Mouse (Mus musculus) forebrain, embryonic 16.5 days (tissue): ENCODE results near the gene Fam169a. TPM values are rescaled to one million over a fixed set of nuclear protein-coding genes. Genes with fewer than 3 reads are reported as not detected.
"Not testable (repeated sequence)": the region's sequence is repeated elsewhere in the genome, so short reads cannot be mapped to it uniquely, and the experiment has no call there.

Source experiments
- ATAC-seq: fragments of 200-750 bp; cut with Nextera tagmentation; 2 replicates; pipeline ENCODE4 v1.8.0; 2017; ENCODE audit warnings: mild to moderate bottlenecking, moderate library complexity
- H3K27ac ChIP-seq: fragments of 300-500 bp; sonication (generic); 2 replicates; pipeline ENCODE4 v1.5.1; 2014; ENCODE audit warnings: low read length, control low read depth
- H3K27me3 ChIP-seq: fragments of 300-500 bp; sonication (generic); replicated peaks from 2 replicates; pipeline ENCODE4 v1.6.1; 2014; ENCODE audit warnings: low read length; ENCODE audit not compliant: control insufficient read depth, insufficient read depth
- H3K36me3 ChIP-seq: fragments of 300-500 bp; sonication (generic); 2 replicates; pipeline ENCODE4 v1.6.1; 2014; ENCODE audit not compliant: control insufficient read depth, insufficient read depth
- H3K4me1 ChIP-seq: fragments of 300-500 bp; sonication (generic); replicated peaks from 2 replicates; pipeline ENCODE4 v1.6.1; 2014; ENCODE audit warnings: low read length; ENCODE audit not compliant: control insufficient read depth, insufficient read depth
- H3K4me2 ChIP-seq: fragments of 300-500 bp; sonication (generic); 2 replicates; pipeline ENCODE4 v1.6.1; 2014; ENCODE audit warnings: mild to moderate bottlenecking, low read length, control low read depth
- H3K4me3 ChIP-seq: fragments of 300-500 bp; sonication (generic); replicated peaks from 2 replicates; pipeline ENCODE4 v1.5.1; 2014; ENCODE audit warnings: mild to moderate bottlenecking, low read length, control low read depth
- H3K9ac ChIP-seq: fragments of 300-500 bp; sonication (generic); replicated peaks from 2 replicates; pipeline ENCODE4 v1.6.1; 2014; ENCODE audit warnings: low read depth, low read length, control low read depth
- H3K9me3 ChIP-seq: fragments of 300-500 bp; sonication (generic); 2 replicates; pipeline ENCODE4 v1.6.1; 2016; ENCODE audit warnings: low read length; ENCODE audit not compliant: control insufficient read depth
- WGBS: fragments of 180-500 bp; shearing (Covaris S2); extraction: QIAGEN DNeasy Blood & Tissue Kit; methylation state at CpG from one replicate; pipeline ENCODE4 v1.1.7; 2014; 5-methylcytosine and 5-hydroxymethylcytosine counted together
- polyA plus RNA-seq: library from polyadenylated mRNA; unstranded; fragments of >200 nt; fragmentation: Nextera tagmentation; extraction: Ambion mirVana; gene quantifications from 2 replicates; pipeline ENCODE4 v1.2.1, GENCODE M21; 2015

Fam169a gene
- polyA plus RNA-seq, 1 experiment from 2014 or later, result 20.9 TPM

- Histone ChIP-seq H3K27ac (no peak overlapping the region), H3K36me3 (no peaks in the 10 kb centered on the region), H3K27me3 (no peaks in the 10 kb centered on the region), H3K4me2 (no peak overlapping the region), H3K4me3 (no peak overlapping the region), H3K4me1 (no peaks in the 10 kb centered on the region), H3K9ac (no peak overlapping the region), H3K9me3 (no peaks in the 10 kb centered on the region)
- no peak for ATAC-seq
- WGBS, result 60% methylated on average over 3 of the region's 3 CpGs
These were observed 21.1 kb downstream of the Fam169a start for GRCm38 (mm10) chr13:97088183-97088582.

- no peaks in the 10 kb centered on the region for H3K9me3 ChIP-seq
- H3K4me2 ChIP-seq, result no peak overlapping the region
- no peak for ATAC-seq
- no peak overlapping the region for H3K4me3 ChIP-seq
- H3K36me3 ChIP-seq, result no peaks in the 10 kb centered on the region
- H3K9ac ChIP-seq, result no peak overlapping the region
- H3K4me1 ChIP-seq, result no peaks in the 10 kb centered on the region
- H3K27me3 ChIP-seq, result no peaks in the 10 kb centered on the region
- no peak overlapping the region for H3K27ac ChIP-seq
- WGBS, result 91% methylated on average over 4 of the region's 4 CpGs
These were observed 28.6 kb downstream of the Fam169a start for GRCm38 (mm10) chr13:97095726-97096125.

- no peak within 1 kb of the TSS for H3K27ac ChIP-seq
- H3K4me1 ChIP-seq, result no peaks in the 10 kb centered on the region
- 72% methylated on average over 19 of the region's 22 CpGs for WGBS
- H3K4me3 ChIP-seq, result no peak within 1 kb of the TSS
- ATAC-seq, result peak; percentile 72
- no peak within 1 kb of the TSS for H3K9ac ChIP-seq
- no peaks in the 10 kb centered on the region for H3K36me3 ChIP-seq
- H3K27me3 ChIP-seq, result no peaks in the 10 kb centered on the region
- no peaks in the 10 kb centered on the region for H3K9me3 ChIP-seq
- no peak within 1 kb of the TSS for H3K4me2 ChIP-seq
These were observed 32.2 kb downstream of the Fam169a start, which contains the start of gene Gm6169 for GRCm38 (mm10) chr13:97099187-97099852. Gene Gm6169 (minus strand): TSS chr13:97099237.

- H3K27me3 ChIP-seq, result no peaks in the 10 kb centered on the region
- no peaks in the 10 kb centered on the region for H3K4me1 ChIP-seq
- H3K4me3 ChIP-seq, result no peak overlapping the region
- H3K9me3 ChIP-seq, result no peaks in the 10 kb centered on the region
- ATAC-seq, result no peak
- no peak overlapping the region for H3K4me2 ChIP-seq
- H3K27ac ChIP-seq, result no peak overlapping the region
- H3K36me3 ChIP-seq, result no peaks in the 10 kb centered on the region
- H3K9ac ChIP-seq, result no peak overlapping the region
- WGBS, result 68% methylated on average over 7 of the region's 7 CpGs
These were observed 37.9 kb downstream of the Fam169a start for GRCm38 (mm10) chr13:97104996-97105395.

GRCm38 (mm10) chr13:97107721-97108120 lies 40.6 kb downstream of the Fam169a start:
- H3K9me3 ChIP-seq, H3K27me3 ChIP-seq, ATAC-seq, H3K36me3 ChIP-seq, H3K4me2 ChIP-seq, H3K4me1 ChIP-seq, H3K9ac ChIP-seq, H3K27ac ChIP-seq, H3K4me3 ChIP-seq: not testable (repeated sequence)
- 94% methylated on average over 4 of the region's 4 CpGs for WGBS

- Histone ChIP-seq H3K4me3 (no peak overlapping the region), H3K4me2 (no peak overlapping the region), H3K27ac (no peak overlapping the region), H3K27me3 (no peaks in the 10 kb centered on the region), H3K4me1 (no peaks in the 10 kb centered on the region), H3K9ac (no peak overlapping the region), H3K36me3 (no peaks in the 10 kb centered on the region), H3K9me3 (no peaks in the 10 kb centered on the region)
- no peak for ATAC-seq
- WGBS, result 78% methylated on average over 4 of the region's 4 CpGs
These were observed 42.0 kb downstream of the Fam169a start for GRCm38 (mm10) chr13:97109046-97109445.

- Histone ChIP-seq H3K4me3 (no peak overlapping the region), H3K4me1 (no peaks in the 10 kb centered on the region), H3K9ac (no peak overlapping the region), H3K36me3 (peaks cover 6% of the 10 kb centered on the region), H3K27ac (no peak overlapping the region), H3K4me2 (no peak overlapping the region), H3K27me3 (no peaks in the 10 kb centered on the region), H3K9me3 (no peaks in the 10 kb centered on the region)
- 75% methylated on average over 3 of the region's 3 CpGs for WGBS
- no peak for ATAC-seq
These were observed 54.3 kb downstream of the Fam169a start for GRCm38 (mm10) chr13:97121341-97121740.

GRCm38 (mm10) chr13:97129654-97130053 lies 62.6 kb downstream of the Fam169a start:
- not testable (repeated sequence) for H3K9ac ChIP-seq, H3K4me2 ChIP-seq, H3K27ac ChIP-seq, H3K4me1 ChIP-seq, H3K27me3 ChIP-seq, H3K4me3 ChIP-seq, H3K9me3 ChIP-seq, ATAC-seq
- H3K36me3 ChIP-seq, result peaks cover 19% of the 10 kb centered on the region
- WGBS, result 100% methylated on average over 2 of the region's 4 CpGs

GRCm38 (mm10) chr13:97130413-97130812 lies 63.3 kb downstream of the Fam169a start:
- H3K36me3 ChIP-seq, result peaks cover 22% of the 10 kb centered on the region
- not testable (repeated sequence) for ATAC-seq, H3K9ac ChIP-seq, H3K27ac ChIP-seq, H3K4me3 ChIP-seq, H3K9me3 ChIP-seq, H3K4me1 ChIP-seq, H3K4me2 ChIP-seq, H3K27me3 ChIP-seq
- no CpG with 5 or more reads among the region's 2 CpGs for WGBS
